Mouse (Mus musculus) limb, embryonic 14.5 days (tissue): ENCODE measurements around the gene Slc24a4. TPM values are rescaled to one million over a fixed set of nuclear protein-coding genes. Genes with fewer than 3 reads are reported as not detected.
A peak's percentile ranks its signal among the peaks of the same experiment; 100 is the strongest.

ENCODE experiments used
- ATAC-seq: fragments of 200-750 bp; cut with Nextera tagmentation; 2 replicates; pipeline ENCODE4 v1.8.0; 2017; ENCODE audit warnings: low read depth, moderate number of reproducible peaks, moderate TSS enrichment; ENCODE audit not compliant: low FRiP score
- DNase-seq: peaks from one replicate; pipeline ENCODE4 v3.0.0-alpha.2; 2015; ENCODE audit warnings: low spot score
- H3K27ac ChIP-seq: fragments of 300-500 bp; sonication (generic); replicated peaks from 2 replicates; pipeline ENCODE4 v1.5.1; 2014; ENCODE audit warnings: low read depth, mild to moderate bottlenecking, low read length, moderate library complexity, mixed read lengths
- H3K27me3 ChIP-seq: fragments of 300-500 bp; sonication (generic); 2 replicates; pipeline ENCODE4 v1.6.1; 2014; ENCODE audit warnings: low read length, mixed read lengths; ENCODE audit not compliant: control insufficient read depth, insufficient read depth
- H3K36me3 ChIP-seq: fragments of 300-500 bp; sonication (generic); 2 replicates; pipeline ENCODE4 v1.6.1; 2014; ENCODE audit warnings: mild to moderate bottlenecking, low read length, moderate library complexity, mixed read lengths; ENCODE audit not compliant: control insufficient read depth, insufficient read depth
- H3K4me1 ChIP-seq: fragments of 300-500 bp; sonication (generic); 2 replicates; pipeline ENCODE4 v1.6.1; 2014; ENCODE audit warnings: antibody characterized with exemption, low read length, mixed read lengths; ENCODE audit not compliant: control insufficient read depth, insufficient read depth
- H3K4me2 ChIP-seq: fragments of 300-500 bp; sonication (generic); replicated peaks from 2 replicates; pipeline ENCODE4 v1.6.1; 2014; ENCODE audit warnings: low read depth, mild to moderate bottlenecking, low read length, moderate library complexity; ENCODE audit not compliant: severe bottlenecking
- H3K4me3 ChIP-seq: fragments of 300-500 bp; sonication (generic); replicated peaks from 2 replicates; pipeline ENCODE4 v1.5.1; 2014; ENCODE audit warnings: low read length
- H3K9ac ChIP-seq: fragments of 300-500 bp; sonication (generic); 2 replicates; pipeline ENCODE4 v1.6.1; 2014; ENCODE audit warnings: mild to moderate bottlenecking, low read depth, low read length, moderate library complexity; ENCODE audit not compliant: severe bottlenecking
- H3K9me3 ChIP-seq: fragments of 300-500 bp; sonication (generic); 2 replicates; pipeline ENCODE4 v1.6.1; 2016; ENCODE audit warnings: low read length; ENCODE audit not compliant: control insufficient read depth
- POLR2A ChIP-seq: fragments of 200-500 bp; IDR thresholded peaks from 2 replicates; pipeline ENCODE4 v1.8.0; 2012; ENCODE audit warnings: inconsistent platforms, mild to moderate bottlenecking, moderate library complexity, borderline replicate concordance; ENCODE audit not compliant: insufficient read depth, insufficient read length; ENCODE audit errors: extremely low read depth
- WGBS: fragments of 180-500 bp; shearing (Covaris S2); extraction: QIAGEN DNeasy Blood & Tissue Kit; methylation state at CpG from one replicate; pipeline ENCODE4 v1.1.7; 2014; 5-methylcytosine and 5-hydroxymethylcytosine counted together
- polyA plus RNA-seq, 2 experiments: library from polyadenylated mRNA; depleted of rRNA in 1 of 2; stranded (reverse) in 1 of 2; unstranded in 1 of 2; fragments of >200 nt; fragmentation: Nextera tagmentation in 1 of 2; extraction: Ambion mirVana in 1 of 2; gene quantifications; 2 replicates each; pipeline versions ENCODE4 v1.2.1 to v1.2.3; 2012 to 2014

Slc24a4 gene
- polyA plus RNA-seq, 2 experiments: 0.77 to 1.7 TPM

DNA sequence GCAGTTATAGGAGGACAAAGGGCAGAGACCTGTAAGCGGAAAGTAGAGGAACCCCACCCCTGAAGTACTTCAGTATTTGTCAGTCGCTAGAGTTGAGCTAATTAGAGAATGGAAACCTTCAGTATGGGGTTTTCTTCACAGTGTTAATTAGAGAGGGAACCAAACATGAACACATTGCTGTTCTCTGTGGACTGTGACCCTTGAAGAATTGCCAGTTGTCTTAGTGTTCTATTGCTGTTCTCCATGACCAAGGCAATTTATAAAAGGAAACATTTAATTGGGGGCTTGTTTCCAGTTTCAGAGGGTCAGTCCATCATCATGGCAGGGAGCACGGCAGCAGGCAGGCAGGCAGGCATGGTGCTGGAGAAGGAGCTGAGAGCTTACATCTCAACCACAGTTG is 107.0 kb downstream of the Slc24a4 start:
- Histone ChIP-seq H3K4me1 (peaks cover 3% of the 10 kb centered on the region; the same call in 1 of the 2 replicates), H3K27me3 (no peaks in the 10 kb centered on the region), H3K4me2 (no peak overlapping the region), H3K27ac (no peak overlapping the region), H3K9ac (no peak overlapping the region), H3K36me3 (no peaks in the 10 kb centered on the region), H3K4me3 (no peak overlapping the region), H3K9me3 (no peaks in the 10 kb centered on the region)
- no peak for TF ChIP-seq POLR2A
- DNase-seq: no peak
- no peak for ATAC-seq
- WGBS: 65% methylated on average over 3 of the region's 3 CpGs

DNA sequence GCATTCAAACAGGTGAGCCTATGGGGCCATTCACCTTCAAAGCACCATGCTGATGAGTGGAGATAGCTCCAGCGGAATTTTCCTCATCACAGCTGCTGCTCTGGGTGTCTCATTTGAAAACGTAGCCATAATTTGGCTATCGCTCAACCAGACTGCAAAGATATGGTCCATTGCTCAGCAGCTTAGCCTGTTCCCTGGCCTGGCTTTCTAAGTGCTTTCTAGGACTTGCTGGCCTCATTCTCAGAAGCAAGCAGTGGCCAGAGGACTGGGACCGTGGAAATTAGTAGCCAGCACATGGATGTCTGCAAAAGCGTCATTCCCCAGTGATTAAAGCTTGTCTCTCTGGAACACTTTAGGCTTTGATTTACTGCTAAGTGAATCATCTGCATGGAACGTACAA is 107.8 kb downstream of the Slc24a4 start:
- Histone ChIP-seq H3K4me1 (peaks cover 3% of the 10 kb centered on the region; the same call in 1 of the 2 replicates), H3K36me3 (no peaks in the 10 kb centered on the region), H3K27ac (no peak overlapping the region), H3K27me3 (no peaks in the 10 kb centered on the region), H3K4me2 (no peak overlapping the region), H3K4me3 (no peak overlapping the region), H3K9ac (no peak overlapping the region), H3K9me3 (no peaks in the 10 kb centered on the region)
- 77% methylated on average over 6 of the region's 6 CpGs for WGBS
- TF ChIP-seq POLR2A: no peak
- DNase-seq (no peak), ATAC-seq (no peak)

DNA sequence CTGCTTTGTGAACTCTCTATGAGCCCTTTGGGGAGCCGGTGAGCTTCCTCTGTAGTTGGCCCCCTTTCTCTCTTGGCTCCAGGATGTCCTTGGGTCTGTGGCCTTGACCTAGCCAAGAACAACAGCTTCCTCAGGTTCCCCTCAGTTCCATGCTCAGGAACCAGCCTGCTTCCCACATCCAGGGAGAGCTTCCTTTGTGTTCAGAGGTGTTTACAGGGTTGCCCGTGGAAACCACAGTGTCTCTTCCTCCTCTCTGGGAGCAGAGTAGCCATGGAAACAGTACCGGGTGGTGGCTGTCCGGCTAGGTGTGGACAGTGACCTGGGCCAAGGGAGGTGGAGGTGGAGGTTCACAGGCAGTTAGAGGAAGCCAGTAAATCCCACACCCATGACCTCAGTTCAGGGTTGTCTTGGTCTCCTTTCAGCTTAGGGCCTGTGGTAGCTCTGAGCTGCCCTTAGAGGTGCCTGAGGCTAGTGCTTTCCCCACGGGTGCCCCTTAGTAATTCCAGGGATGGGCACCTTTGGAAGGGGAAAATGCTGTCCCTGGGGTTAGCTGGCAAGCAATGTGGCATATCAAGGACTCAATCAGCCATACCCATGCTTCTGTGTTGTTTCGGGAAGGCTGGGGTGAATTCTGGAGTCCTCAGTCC is 113.7 kb downstream of the Slc24a4 start:
- no peak for DNase-seq

DNA sequence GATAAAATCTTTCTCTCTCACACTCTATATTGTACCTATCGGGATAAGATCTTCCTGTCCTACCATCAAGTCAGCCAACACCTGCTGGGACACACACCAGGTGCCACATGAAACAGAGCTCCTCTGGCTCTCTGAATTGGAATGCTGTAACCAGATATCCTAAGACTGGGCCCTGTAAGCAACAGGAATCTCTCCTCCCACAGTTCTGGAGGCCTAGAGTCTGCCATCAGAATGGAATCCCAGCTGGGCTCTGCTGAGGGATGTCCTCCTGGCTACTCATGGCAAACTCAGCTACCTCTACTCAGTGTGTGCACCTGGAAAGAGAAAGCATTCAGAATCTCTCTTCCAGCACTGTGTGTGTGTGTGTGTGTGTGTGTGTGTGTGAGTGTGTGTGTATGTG is 115.4 kb downstream of the Slc24a4 start:
- ATAC-seq: peak; percentile 52; the same call in 1 of the 2 replicates
- no peak for TF ChIP-seq POLR2A
- H3K9me3 ChIP-seq: no peaks in the 10 kb centered on the region
- no peak overlapping the region for H3K4me3 ChIP-seq
- no peak overlapping the region for H3K4me2 ChIP-seq
- WGBS: 33% methylated on average over 1 of the region's 1 CpGs
- no peak overlapping the region for H3K9ac ChIP-seq
- H3K36me3 ChIP-seq: no peaks in the 10 kb centered on the region
- no peaks in the 10 kb centered on the region for H3K27me3 ChIP-seq
- no peak overlapping the region for H3K27ac ChIP-seq
- peak; percentile 20 for DNase-seq
- 0 out of 2 replicates have a peak, but pooled peaks cover 4% of the 10 kb centered on the region for H3K4me1 ChIP-seq

More for the DNA sequence above, 113.7 kb downstream of the Slc24a4 start:
- Histone ChIP-seq H3K9me3 (no peaks in the 10 kb centered on the region), H3K4me1 (peaks cover 7% of the 10 kb centered on the region; the same call in 1 of the 2 replicates), H3K27me3 (no peaks in the 10 kb centered on the region), H3K9ac (no peak overlapping the region), H3K27ac (no peak overlapping the region), H3K4me2 (no peak overlapping the region), H3K4me3 (no peak overlapping the region), H3K36me3 (no peaks in the 10 kb centered on the region)
- ATAC-seq: 0 out of 2 replicates have a peak, but pooled peaks have one; percentile 23
- TF ChIP-seq POLR2A: no peak
- 73% methylated on average over 6 of the region's 6 CpGs for WGBS

DNA sequence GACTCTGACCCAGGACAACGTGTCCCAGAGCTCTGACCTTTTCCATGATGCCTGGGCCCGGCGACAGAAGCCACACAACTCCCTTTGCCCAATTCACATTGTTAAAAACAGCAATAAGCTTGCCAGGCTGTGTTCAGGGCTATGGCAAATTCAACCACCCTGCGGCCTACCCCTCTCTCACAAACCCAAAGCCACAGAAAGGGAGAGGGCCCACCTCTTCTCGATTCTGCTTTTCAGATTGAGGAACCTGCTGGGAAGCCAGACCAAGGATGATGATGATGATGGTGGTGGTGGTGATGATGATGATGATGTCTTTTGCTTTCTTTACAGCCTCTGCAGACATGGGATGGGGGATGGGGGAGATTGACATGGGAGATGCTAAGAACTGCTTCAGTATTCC is 117.7 kb downstream of the Slc24a4 start:
- H3K27me3 ChIP-seq: no peaks in the 10 kb centered on the region
- H3K27ac ChIP-seq: no peak overlapping the region
- ATAC-seq: no peak
- no peak for TF ChIP-seq POLR2A
- no peak overlapping the region for H3K4me3 ChIP-seq
- 0 out of 2 replicates have a peak, but pooled peaks cover 4% of the 10 kb centered on the region for H3K4me1 ChIP-seq
- no peak overlapping the region for H3K9ac ChIP-seq
- no peaks in the 10 kb centered on the region for H3K9me3 ChIP-seq
- no peaks in the 10 kb centered on the region for H3K36me3 ChIP-seq
- H3K4me2 ChIP-seq: no peak overlapping the region
- WGBS: 87% methylated on average over 5 of the region's 5 CpGs
- no peak for DNase-seq
